Mouse (Mus musculus) neural tube, embryonic 12.5 days (tissue): ENCODE measurements at regions not wholly inside any gene's neighbourhood (a gene's known extent, or its start where the extent isn't known, plus 50 kb on each side); places are given as distances from the start of the nearest gene placed in this dataset.

Experiments
- ATAC-seq: fragments of 200-750 bp; cut with Nextera tagmentation; 2 replicates; pipeline ENCODE4 v1.8.0; 2017; ENCODE audit warnings: low read depth, mild to moderate bottlenecking, moderate TSS enrichment, moderate library complexity; ENCODE audit not compliant: low FRiP score
- H3K27ac ChIP-seq: fragments of 300-500 bp; sonication (generic); 2 replicates; pipeline ENCODE4 v1.5.1; 2016
- H3K27me3 ChIP-seq: fragments of 300-500 bp; sonication (generic); replicated peaks from 2 replicates; pipeline ENCODE4 v1.6.1; 2016; ENCODE audit warnings: mild to moderate bottlenecking
- H3K36me3 ChIP-seq: fragments of 300-500 bp; sonication (generic); 2 replicates; pipeline ENCODE4 v1.6.1; 2016; ENCODE audit warnings: mild to moderate bottlenecking
- H3K4me1 ChIP-seq: fragments of 300-500 bp; sonication (generic); 2 replicates; pipeline ENCODE4 v1.6.1; 2016
- H3K4me2 ChIP-seq: fragments of 300-500 bp; sonication (generic); replicated peaks from 2 replicates; pipeline ENCODE4 v1.6.1; 2016; ENCODE audit warnings: mild to moderate bottlenecking
- H3K4me3 ChIP-seq: fragments of 300-500 bp; sonication (generic); 2 replicates; pipeline ENCODE4 v1.5.1; 2016
- H3K9ac ChIP-seq: fragments of 300-500 bp; sonication (generic); 2 replicates; pipeline ENCODE4 v1.6.1; 2016; ENCODE audit warnings: mild to moderate bottlenecking
- H3K9me3 ChIP-seq: fragments of 300-500 bp; sonication (generic); 2 replicates; pipeline ENCODE4 v1.6.1; 2016; ENCODE audit warnings: mild to moderate bottlenecking
- WGBS: fragments of 180-500 bp; shearing (Covaris S2); methylation state at CpG from one replicate; pipeline ENCODE4 v1.1.7; 2016; 5-methylcytosine and 5-hydroxymethylcytosine counted together

DNA sequence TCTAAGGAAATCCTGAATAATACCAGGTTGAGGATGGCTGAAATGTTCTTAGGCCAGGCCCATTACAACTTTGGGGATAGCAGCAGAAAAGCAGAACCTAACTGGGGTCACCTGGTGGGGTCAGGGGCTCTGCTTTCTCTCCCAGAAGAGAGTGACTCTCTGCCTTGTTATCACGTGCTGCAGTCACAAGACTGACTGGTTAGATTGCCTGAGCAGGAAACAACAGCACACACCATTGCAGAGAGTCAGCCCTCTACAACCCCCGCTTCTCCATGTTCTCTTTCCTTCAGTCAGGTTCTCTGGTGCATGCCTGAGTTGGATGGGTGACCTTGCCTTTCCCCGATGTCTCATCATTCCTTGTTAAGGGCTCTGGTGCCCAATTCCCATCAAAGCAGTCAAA, 91.2 kb upstream of the Hsd17b12 start:
- Histone ChIP-seq H3K4me3 (no peak overlapping the region), H3K36me3 (no peaks in the 10 kb centered on the region), H3K9ac (no peak overlapping the region), H3K27ac (no peak overlapping the region), H3K4me1 (peaks cover under 1% of the 10 kb centered on the region; the same call in 1 of the 2 replicates), H3K27me3 (peaks cover 35% of the 10 kb centered on the region), H3K4me2 (no peak overlapping the region), H3K9me3 (no peaks in the 10 kb centered on the region)
- ATAC-seq, result no peak
- 61% methylated on average over 3 of the region's 3 CpGs for WGBS

- peak overlapping the region; percentile 76 for H3K27ac ChIP-seq
- H3K9ac ChIP-seq, result peak overlapping the region; percentile 56
- peak overlapping the region; percentile 70 for H3K4me2 ChIP-seq
- whole genome bisulfite sequencing, result 1% methylated on average over 30 of the region's 30 CpGs
- peak overlapping the region; percentile 41 for H3K4me3 ChIP-seq
- peaks cover 54% of the 10 kb centered on the region for H3K27me3 ChIP-seq
- peaks cover 12% of the 10 kb centered on the region for H3K4me1 ChIP-seq
- no peaks in the 10 kb centered on the region for H3K36me3 ChIP-seq
- peak; percentile 83 for ATAC-seq
- no peaks in the 10 kb centered on the region for H3K9me3 ChIP-seq
Observed at GRCm38 (mm10) chr2:94246851-94247471, 89.2 kb upstream of the Hsd17b12 start.

DNA sequence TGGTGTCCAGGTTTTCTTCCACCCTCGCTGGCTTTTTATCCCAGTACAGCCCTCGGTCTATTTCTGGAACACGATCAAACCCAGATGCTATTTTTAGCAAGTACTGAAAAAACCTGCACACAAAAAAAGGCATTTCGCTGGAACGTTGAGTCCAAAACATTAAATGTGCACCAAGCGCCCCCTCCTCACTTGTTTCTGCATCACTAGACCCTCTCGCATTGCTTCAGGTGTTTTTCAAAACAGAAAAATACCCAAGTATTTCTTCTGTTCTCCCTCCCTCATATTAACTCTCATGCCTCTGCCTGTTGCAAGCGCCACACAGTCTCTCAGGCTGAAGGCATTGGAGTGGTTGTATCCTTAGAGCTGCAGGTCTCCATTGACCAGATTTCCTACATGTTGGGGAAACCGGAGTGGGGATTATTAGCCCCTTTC, 88.4 kb upstream of the Hsd17b12 start:
- peak; percentile 30 for ATAC-seq
- Histone ChIP-seq H3K4me3 (peak overlapping the region; percentile 41), H3K36me3 (no peaks in the 10 kb centered on the region), H3K9me3 (no peaks in the 10 kb centered on the region), H3K27me3 (peaks cover 62% of the 10 kb centered on the region), H3K27ac (no peak overlapping the region), H3K9ac (peak overlapping the region; percentile 56; the same call in 1 of the 2 replicates), H3K4me2 (peak overlapping the region; percentile 70), H3K4me1 (peaks cover 18% of the 10 kb centered on the region)
- WGBS, result 40% methylated on average over 9 of the region's 9 CpGs

GRCm38 (mm10) chr2:94245305-94245959, 87.7 kb upstream of the Hsd17b12 start:
- peaks cover 26% of the 10 kb centered on the region for H3K4me1 ChIP-seq
- no peaks in the 10 kb centered on the region for H3K36me3 ChIP-seq
- 1% methylated on average over 16 of the region's 16 CpGs for WGBS
- no peak overlapping the region for H3K9ac ChIP-seq
- peak overlapping the region; percentile 11; the same call in 1 of the 2 replicates for H3K4me3 ChIP-seq
- peaks cover 69% of the 10 kb centered on the region for H3K27me3 ChIP-seq
- peak; percentile 33; the same call in 1 of the 2 replicates for ATAC-seq
- H3K9me3 ChIP-seq, result no peaks in the 10 kb centered on the region
- H3K4me2 ChIP-seq, result peak overlapping the region; percentile 70
- no peak overlapping the region for H3K27ac ChIP-seq

GRCm38 (mm10) chr2:94244140-94244539, 86.4 kb upstream of the Hsd17b12 start:
- H3K9ac ChIP-seq, result no peak overlapping the region
- no peak overlapping the region for H3K27ac ChIP-seq
- 1% methylated on average over 9 of the region's 9 CpGs for WGBS
- H3K27me3 ChIP-seq, result peaks cover 82% of the 10 kb centered on the region
- no peak overlapping the region for H3K4me2 ChIP-seq
- H3K4me1 ChIP-seq, result peaks cover 32% of the 10 kb centered on the region
- H3K4me3 ChIP-seq, result no peak overlapping the region
- ATAC-seq, result no peak
- no peaks in the 10 kb centered on the region for H3K36me3 ChIP-seq
- H3K9me3 ChIP-seq, result no peaks in the 10 kb centered on the region

DNA sequence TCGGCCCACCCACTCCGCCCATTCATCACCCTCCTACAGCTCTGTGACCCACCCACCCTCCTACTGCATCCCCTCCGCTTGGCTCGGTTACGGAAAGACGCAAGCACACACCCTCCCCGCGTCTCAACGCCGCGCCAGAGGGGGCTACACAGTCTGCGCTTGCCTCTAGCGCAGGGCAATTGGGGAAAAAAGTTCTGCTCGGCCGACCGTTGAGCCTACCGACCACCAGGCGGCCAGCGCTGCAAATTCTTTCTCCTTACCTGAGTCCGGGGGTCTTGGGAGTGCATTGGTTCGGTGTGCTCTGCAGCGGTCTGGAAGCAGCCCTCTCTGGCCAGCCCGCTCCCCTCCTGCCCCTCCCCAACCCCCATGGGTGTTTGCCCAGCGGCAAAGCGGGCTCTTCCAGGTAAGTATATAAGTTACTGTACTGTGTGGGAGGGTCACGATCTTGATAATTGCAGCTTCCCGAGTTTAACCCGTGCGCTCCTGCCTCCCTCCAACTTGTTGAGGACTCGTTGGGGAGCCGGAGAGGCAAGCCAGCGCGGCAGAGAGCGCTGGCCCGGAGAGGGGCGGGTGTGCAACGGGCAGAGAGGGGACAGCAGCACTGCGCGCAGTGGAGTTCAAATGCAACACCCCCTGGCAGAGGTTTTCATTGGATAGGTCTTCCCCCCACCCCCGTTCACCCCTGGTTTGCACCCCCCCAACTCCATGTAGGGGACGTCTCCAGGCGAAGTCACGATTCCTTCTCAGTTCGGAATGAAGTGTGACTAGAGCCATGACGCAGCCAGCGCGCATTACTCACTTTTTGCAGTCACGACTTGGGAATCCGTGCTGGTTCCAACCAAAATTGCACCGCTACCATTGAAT, 85.5 kb upstream of the Hsd17b12 start:
- no peak for ATAC-seq
- no peak overlapping the region for H3K9ac ChIP-seq
- H3K4me2 ChIP-seq, result peak overlapping the region; percentile 52
- WGBS, result under 1% methylated on average over 50 of the region's 50 CpGs
- peaks cover 32% of the 10 kb centered on the region for H3K4me1 ChIP-seq
- H3K4me3 ChIP-seq, result peak overlapping the region; percentile 24
- H3K27ac ChIP-seq, result no peak overlapping the region
- H3K9me3 ChIP-seq, result no peaks in the 10 kb centered on the region
- no peaks in the 10 kb centered on the region for H3K36me3 ChIP-seq
- H3K27me3 ChIP-seq, result peaks cover 89% of the 10 kb centered on the region

DNA sequence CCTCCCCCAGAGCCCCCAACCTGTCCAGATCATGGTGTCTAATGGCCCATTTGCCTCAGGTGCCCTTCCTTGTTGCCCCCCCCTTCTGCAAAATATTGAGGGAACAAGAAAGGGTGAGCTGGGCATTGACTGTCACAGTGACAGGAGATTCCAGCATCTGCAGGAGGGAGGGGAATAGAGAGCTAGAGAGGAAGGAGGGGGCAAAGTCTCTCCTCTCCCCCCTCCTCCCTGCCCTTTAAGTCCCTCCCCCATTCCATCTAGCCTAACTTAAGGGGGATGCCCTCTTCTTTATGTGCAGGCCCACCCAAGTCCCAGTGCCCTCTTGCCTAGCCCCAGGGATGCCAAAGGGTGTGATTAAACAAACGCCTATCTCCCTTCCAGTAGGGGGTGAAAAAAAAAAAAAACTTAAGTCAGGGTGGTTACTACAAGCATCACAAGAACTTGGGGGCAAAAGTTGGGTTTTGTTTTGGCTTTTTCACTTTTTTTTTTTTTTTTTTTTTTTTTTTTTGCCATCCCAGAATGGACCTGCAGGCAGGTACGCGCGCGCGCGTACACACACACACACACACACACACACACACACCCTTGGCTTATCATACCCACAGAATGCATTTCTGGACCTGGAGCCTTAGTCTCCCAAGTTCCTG, 84.8 kb upstream of the Hsd17b12 start:
- no peak overlapping the region for H3K9ac ChIP-seq
- no peak for ATAC-seq
- H3K4me3 ChIP-seq, result peak overlapping the region; percentile 24
- H3K36me3 ChIP-seq, result no peaks in the 10 kb centered on the region
- H3K4me2 ChIP-seq, result peak overlapping the region; percentile 52
- WGBS, result 2% methylated on average over 7 of the region's 7 CpGs
- H3K27ac ChIP-seq, result no peak overlapping the region
- no peaks in the 10 kb centered on the region for H3K9me3 ChIP-seq
- H3K4me1 ChIP-seq, result peaks cover 32% of the 10 kb centered on the region
- peaks cover 88% of the 10 kb centered on the region for H3K27me3 ChIP-seq

DNA sequence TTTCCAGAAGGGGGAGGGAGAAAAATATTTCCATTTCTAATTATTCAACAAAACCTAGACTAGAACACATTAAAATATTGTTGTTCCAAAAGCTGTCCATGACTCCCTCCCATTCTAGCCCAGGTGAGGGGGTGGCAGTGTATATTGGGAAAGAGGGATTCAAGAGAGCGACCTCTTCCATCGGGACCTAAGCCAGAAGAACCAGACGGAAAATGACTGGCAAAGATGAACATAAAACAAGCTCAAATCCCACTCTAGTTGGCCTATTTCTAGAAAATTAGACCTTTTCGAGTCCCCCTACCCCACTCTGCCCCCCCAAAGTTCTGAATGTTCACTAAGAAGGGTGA, 84.3 kb upstream of the Hsd17b12 start:
- ATAC-seq, result no peak
- H3K9ac ChIP-seq, result no peak overlapping the region
- H3K9me3 ChIP-seq, result no peaks in the 10 kb centered on the region
- H3K27ac ChIP-seq, result no peak overlapping the region
- peaks cover 86% of the 10 kb centered on the region for H3K27me3 ChIP-seq
- 2% methylated on average over 4 of the region's 4 CpGs for WGBS
- H3K36me3 ChIP-seq, result no peaks in the 10 kb centered on the region
- peak overlapping the region; percentile 70; the same call in 1 of the 2 replicates for H3K4me2 ChIP-seq
- H3K4me3 ChIP-seq, result no peak overlapping the region
- H3K4me1 ChIP-seq, result peaks cover 32% of the 10 kb centered on the region

DNA sequence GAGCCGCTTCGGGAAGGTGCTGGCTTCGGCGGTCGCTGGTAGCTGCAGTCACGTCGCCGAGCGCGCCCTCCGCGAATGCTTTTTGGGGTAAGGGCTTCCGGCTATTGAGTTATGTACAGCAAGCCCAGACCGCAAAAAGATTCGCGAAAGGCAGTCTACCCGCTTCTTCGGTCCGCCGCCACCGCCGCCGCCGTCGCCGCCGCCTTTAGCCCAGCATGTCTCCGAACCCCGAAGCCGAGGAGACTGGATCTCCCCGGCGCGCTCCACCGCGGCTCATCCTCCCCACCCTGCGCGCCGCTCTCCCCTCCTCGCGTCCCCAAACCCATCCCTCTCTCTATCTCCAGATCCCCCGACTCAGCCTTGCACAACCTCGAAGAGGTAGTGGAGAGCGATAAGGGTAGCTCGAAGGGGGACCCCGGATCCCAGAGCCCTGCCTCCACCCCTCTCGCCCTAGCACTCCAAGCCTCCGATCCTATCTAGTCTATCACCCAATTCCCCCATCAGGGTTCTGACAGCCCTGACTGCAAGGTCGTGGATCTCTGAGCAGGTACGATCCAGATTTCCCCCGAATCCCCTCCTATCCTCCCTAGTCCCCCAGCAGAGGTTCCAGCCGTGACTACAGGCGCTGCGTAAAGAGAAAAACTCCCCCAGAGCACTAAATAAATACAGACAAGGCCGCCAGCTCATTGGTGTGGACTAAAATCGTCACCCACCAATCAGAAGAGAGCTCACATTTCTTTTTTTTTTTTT, 83.7 kb upstream of the Hsd17b12 start:
- H3K4me3 ChIP-seq, result peak overlapping the region; percentile 34
- H3K27me3 ChIP-seq, result peaks cover 84% of the 10 kb centered on the region
- H3K36me3 ChIP-seq, result no peaks in the 10 kb centered on the region
- H3K9ac ChIP-seq, result no peak overlapping the region
- peaks cover 32% of the 10 kb centered on the region for H3K4me1 ChIP-seq
- WGBS, result under 1% methylated on average over 55 of the region's 55 CpGs
- no peaks in the 10 kb centered on the region for H3K9me3 ChIP-seq
- H3K4me2 ChIP-seq, result peak overlapping the region; percentile 70
- no peak for ATAC-seq
- H3K27ac ChIP-seq, result no peak overlapping the region

GRCm38 (mm10) chr2:94240411-94240810, 82.6 kb upstream of the Hsd17b12 start:
- Histone ChIP-seq H3K27me3 (peaks cover 76% of the 10 kb centered on the region), H3K4me1 (peaks cover 32% of the 10 kb centered on the region), H3K9me3 (no peaks in the 10 kb centered on the region), H3K27ac (no peak overlapping the region), H3K9ac (no peak overlapping the region), H3K4me3 (peak overlapping the region; percentile 5; the same call in 1 of the 2 replicates), H3K36me3 (no peaks in the 10 kb centered on the region), H3K4me2 (peak overlapping the region; percentile 70)
- WGBS, result 2% methylated on average over 17 of the region's 17 CpGs
- ATAC-seq, result no peak

DNA sequence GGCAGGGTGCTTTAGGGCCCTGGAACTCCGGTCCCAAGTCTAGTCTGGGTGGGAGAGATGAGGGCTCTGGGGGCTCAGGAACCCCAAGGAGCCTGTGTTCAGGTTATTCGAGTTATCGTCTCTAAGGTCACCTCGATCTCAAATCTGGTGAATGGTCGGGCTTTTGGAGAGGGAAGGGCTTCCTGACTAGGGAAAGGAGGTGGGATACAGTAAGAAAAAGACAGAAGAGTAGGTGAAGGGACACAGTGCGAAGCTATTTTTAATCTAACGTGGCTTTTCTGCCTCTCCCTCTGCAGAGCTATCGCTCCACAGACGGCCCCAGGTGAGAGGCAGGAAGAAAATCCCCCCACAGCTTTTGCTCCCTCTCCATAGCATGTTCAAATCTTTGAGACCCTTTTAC, 81.8 kb upstream of the Hsd17b12 start:
- ATAC-seq, result no peak
- Histone ChIP-seq H3K27me3 (peaks cover 69% of the 10 kb centered on the region), H3K36me3 (no peaks in the 10 kb centered on the region), H3K4me2 (no peak overlapping the region), H3K4me3 (no peak overlapping the region), H3K27ac (no peak overlapping the region), H3K9ac (no peak overlapping the region), H3K4me1 (peaks cover 32% of the 10 kb centered on the region), H3K9me3 (no peaks in the 10 kb centered on the region)
- 10% methylated on average over 9 of the region's 9 CpGs for WGBS
